Mouse (Mus musculus) kidney, adult 2 months (tissue): ENCODE data around the gene Slx1b.

Source experiments
- CTCF ChIP-seq: fragments of 200-500 bp; conservative IDR thresholded peaks from 2 replicates; pipeline ENCODE4 v1.5.1; 2011; ENCODE audit warnings: low read depth, mild to moderate bottlenecking, control low read depth, low read length, moderate library complexity, mixed read lengths; ENCODE audit not compliant: insufficient read depth, insufficient read length
- POLR2A ChIP-seq: fragments of 200-500 bp; IDR thresholded peaks from one replicate; pipeline ENCODE4 v1.6.1; 2011; ENCODE audit warnings: low read depth, low read length, control low read depth

GRCm38 (mm10) chr7:126696886-126697285 lies 1.3 kb upstream of the Slx1b start:
- TF ChIP-seq POLR2A (no peak), CTCF (no peak)
